Mouse (Mus musculus) brain, adult 2 months (tissue): ENCODE results near the gene Pomgnt1.
A peak's percentile ranks its signal among the peaks of the same experiment; 100 is the strongest.

Experiments used
- DNase-seq: peaks from one replicate; pipeline ENCODE4 v3.0.0; 2011; ENCODE audit warnings: low read depth, low spot score

The Pomgnt1 gene

GRCm38 (mm10) chr4:116173072-116173471 is 49.4 kb downstream of the Pomgnt1 start, which contains the start of the genes 1700042G07Rik and Gm49337:
1700042G07Rik (plus strand) TSS chr4:116173372.
Gm49337 (plus strand) TSS chr4:116173384.
- no peak for DNase-seq

GRCm38 (mm10) chr4:116173752-116174151 is 50.1 kb downstream of the Pomgnt1 start:
- DNase-seq: no peak

GRCm38 (mm10) chr4:116174466-116175116 is 51.0 kb downstream of the Pomgnt1 start:
- DNase-seq: peak; percentile 92

GRCm38 (mm10) chr4:116175136-116175535 is 51.5 kb downstream of the Pomgnt1 start:
- no peak for DNase-seq

GRCm38 (mm10) chr4:116175711-116176542 is 52.3 kb downstream of the Pomgnt1 start:
- peak; percentile 98 for DNase-seq

GRCm38 (mm10) chr4:116176543-116176988 is 52.9 kb downstream of the Pomgnt1 start:
- DNase-seq: peak; percentile 99

GRCm38 (mm10) chr4:116177140-116177539 is 53.5 kb downstream of the Pomgnt1 start:
- DNase-seq: peak; percentile 50

GRCm38 (mm10) chr4:116182079-116182478 is 58.4 kb downstream of the Pomgnt1 start:
- DNase-seq: no peak

GRCm38 (mm10) chr4:116182745-116183144 is 59.1 kb downstream of the Pomgnt1 start:
- DNase-seq: peak; percentile 85

- no peak for DNase-seq
Measured at GRCm38 (mm10) chr4:116185083-116185482, 61.4 kb downstream of the Pomgnt1 start.

GRCm38 (mm10) chr4:116192286-116192835 is 68.7 kb downstream of the Pomgnt1 start:
- DNase-seq: peak; percentile 37

GRCm38 (mm10) chr4:116193583-116194383 is 70.1 kb downstream of the Pomgnt1 start:
- peak; percentile 76 for DNase-seq

GRCm38 (mm10) chr4:116198422-116198821 is 74.8 kb downstream of the Pomgnt1 start:
- peak; percentile 70 for DNase-seq

GRCm38 (mm10) chr4:116204422-116204821 is 80.8 kb downstream of the Pomgnt1 start:
- DNase-seq: no peak

- no peak for DNase-seq
Measured at GRCm38 (mm10) chr4:116206531-116206930, 82.9 kb downstream of the Pomgnt1 start.

- no peak for DNase-seq
Measured at GRCm38 (mm10) chr4:116208891-116209290, 85.3 kb downstream of the Pomgnt1 start.
